Mouse (Mus musculus) neural tube, embryonic 12.5 days (tissue): ENCODE data around the gene Cyp27a1. TPM values are rescaled to one million over a fixed set of nuclear protein-coding genes. Genes with fewer than 3 reads are reported as not detected.

Source experiments
- ATAC-seq: fragments of 200-750 bp; cut with Nextera tagmentation; 2 replicates; pipeline ENCODE4 v1.8.0; 2017; ENCODE audit warnings: low read depth, mild to moderate bottlenecking, moderate TSS enrichment, moderate library complexity; ENCODE audit not compliant: low FRiP score
- H3K27ac ChIP-seq: fragments of 300-500 bp; sonication (generic); 2 replicates; pipeline ENCODE4 v1.5.1; 2016
- H3K27me3 ChIP-seq: fragments of 300-500 bp; sonication (generic); replicated peaks from 2 replicates; pipeline ENCODE4 v1.6.1; 2016; ENCODE audit warnings: mild to moderate bottlenecking
- H3K36me3 ChIP-seq: fragments of 300-500 bp; sonication (generic); 2 replicates; pipeline ENCODE4 v1.6.1; 2016; ENCODE audit warnings: mild to moderate bottlenecking
- H3K4me1 ChIP-seq: fragments of 300-500 bp; sonication (generic); 2 replicates; pipeline ENCODE4 v1.6.1; 2016
- H3K4me2 ChIP-seq: fragments of 300-500 bp; sonication (generic); replicated peaks from 2 replicates; pipeline ENCODE4 v1.6.1; 2016; ENCODE audit warnings: mild to moderate bottlenecking
- H3K4me3 ChIP-seq: fragments of 300-500 bp; sonication (generic); 2 replicates; pipeline ENCODE4 v1.5.1; 2016
- H3K9ac ChIP-seq: fragments of 300-500 bp; sonication (generic); 2 replicates; pipeline ENCODE4 v1.6.1; 2016; ENCODE audit warnings: mild to moderate bottlenecking
- H3K9me3 ChIP-seq: fragments of 300-500 bp; sonication (generic); 2 replicates; pipeline ENCODE4 v1.6.1; 2016; ENCODE audit warnings: mild to moderate bottlenecking
- whole genome bisulfite sequencing: fragments of 180-500 bp; shearing (Covaris S2); methylation state at CpG from one replicate; pipeline ENCODE4 v1.1.7; 2016; 5-methylcytosine and 5-hydroxymethylcytosine counted together
- polyA plus RNA-seq: library from polyadenylated mRNA; unstranded; fragments of >200 nt; fragmentation: Nextera tagmentation; extraction: Ambion mirVana; gene quantifications from 2 replicates; pipeline ENCODE4 v1.2.1, GENCODE M21; 2016

Gene Cyp27a1
- polyA plus RNA-seq, 1 experiment from 2014 or later: 6.3 TPM

- H3K36me3 ChIP-seq: no peaks in the 10 kb centered on the region
- H3K9ac ChIP-seq: no peak overlapping the region
- no peak overlapping the region for H3K27ac ChIP-seq
- H3K4me3 ChIP-seq: no peak overlapping the region
- no peaks in the 10 kb centered on the region for H3K9me3 ChIP-seq
- peaks cover 12% of the 10 kb centered on the region for H3K27me3 ChIP-seq
- WGBS: 91% methylated on average over 3 of the region's 3 CpGs
- no peak overlapping the region for H3K4me2 ChIP-seq
- H3K4me1 ChIP-seq: peaks cover 8% of the 10 kb centered on the region
- ATAC-seq: no peak
Observed at GRCm38 (mm10) chr1:74752833-74753232, 39.5 kb downstream of the Cyp27a1 start.

- H3K9ac ChIP-seq: no peak overlapping the region
- H3K9me3 ChIP-seq: no peaks in the 10 kb centered on the region
- no peak overlapping the region for H3K4me3 ChIP-seq
- H3K27ac ChIP-seq: no peak overlapping the region
- H3K27me3 ChIP-seq: peaks cover 11% of the 10 kb centered on the region
- no peaks in the 10 kb centered on the region for H3K36me3 ChIP-seq
- 83% methylated on average over 8 of the region's 8 CpGs for WGBS
- H3K4me2 ChIP-seq: no peak overlapping the region
- ATAC-seq: no peak
- peaks cover 8% of the 10 kb centered on the region for H3K4me1 ChIP-seq
Observed at GRCm38 (mm10) chr1:74753266-74753974, 40.0 kb downstream of the Cyp27a1 start.

- no peak overlapping the region for H3K4me3 ChIP-seq
- H3K4me1 ChIP-seq: no peaks in the 10 kb centered on the region
- 77% methylated on average over 5 of the region's 5 CpGs for WGBS
- no peaks in the 10 kb centered on the region for H3K36me3 ChIP-seq
- H3K4me2 ChIP-seq: no peak overlapping the region
- H3K27me3 ChIP-seq: 0 out of 2 replicates have a peak, but pooled peaks cover 2% of the 10 kb centered on the region
- H3K27ac ChIP-seq: no peak overlapping the region
- no peak overlapping the region for H3K9ac ChIP-seq
- ATAC-seq: no peak
- H3K9me3 ChIP-seq: no peaks in the 10 kb centered on the region
Observed at GRCm38 (mm10) chr1:74754175-74754785, 40.9 kb downstream of the Cyp27a1 start.

- no peak overlapping the region for H3K4me2 ChIP-seq
- 32% methylated on average over 4 of the region's 4 CpGs for WGBS
- no peak for ATAC-seq
Observed at GRCm38 (mm10) chr1:74759773-74760172, 46.4 kb downstream of the Cyp27a1 start.

GRCm38 (mm10) chr1:74763081-74763480 lies 49.7 kb downstream of the Cyp27a1 start:
- no peaks in the 10 kb centered on the region for H3K9me3 ChIP-seq
- H3K4me1 ChIP-seq: no peaks in the 10 kb centered on the region
- no peak overlapping the region for H3K4me2 ChIP-seq
- 4% methylated on average over 6 of the region's 6 CpGs for WGBS
- no peak overlapping the region for H3K27ac ChIP-seq
- no peak overlapping the region for H3K4me3 ChIP-seq
- H3K9ac ChIP-seq: no peak overlapping the region
- no peaks in the 10 kb centered on the region for H3K36me3 ChIP-seq
- H3K27me3 ChIP-seq: peaks cover 10% of the 10 kb centered on the region
- ATAC-seq: no peak

More at GRCm38 (mm10) chr1:74759773-74760172, 46.4 kb downstream of the Cyp27a1 start:
- Histone ChIP-seq H3K4me3 (no peak overlapping the region), H3K9ac (no peak overlapping the region), H3K27ac (no peak overlapping the region), H3K27me3 (0 out of 2 replicates have a peak, but pooled peaks cover 6% of the 10 kb centered on the region), H3K9me3 (no peaks in the 10 kb centered on the region), H3K36me3 (no peaks in the 10 kb centered on the region), H3K4me1 (no peaks in the 10 kb centered on the region)

GRCm38 (mm10) chr1:74770727-74771466 lies 57.5 kb downstream of the Cyp27a1 start:
- ATAC-seq: no peak
- H3K9ac ChIP-seq: 0 out of 2 replicates have a peak overlapping the region, but pooled peaks have one; percentile 65
- peak overlapping the region; percentile 47 for H3K4me3 ChIP-seq
- under 1% methylated on average over 35 of the region's 35 CpGs for WGBS
- peaks cover 82% of the 10 kb centered on the region for H3K27me3 ChIP-seq
- H3K9me3 ChIP-seq: no peaks in the 10 kb centered on the region
- H3K4me2 ChIP-seq: peak overlapping the region; percentile 95
- peaks cover 23% of the 10 kb centered on the region for H3K4me1 ChIP-seq
- H3K27ac ChIP-seq: no peak overlapping the region
- no peaks in the 10 kb centered on the region for H3K36me3 ChIP-seq

- peaks cover 23% of the 10 kb centered on the region for H3K4me1 ChIP-seq
- no peaks in the 10 kb centered on the region for H3K36me3 ChIP-seq
- peak overlapping the region; percentile 95 for H3K4me2 ChIP-seq
- ATAC-seq: no peak
- H3K27ac ChIP-seq: no peak overlapping the region
- 2% methylated on average over 22 of the region's 26 CpGs for WGBS
- peaks cover 87% of the 10 kb centered on the region for H3K27me3 ChIP-seq
- H3K9me3 ChIP-seq: no peaks in the 10 kb centered on the region
- peak overlapping the region; percentile 47 for H3K4me3 ChIP-seq
- peak overlapping the region; percentile 65 for H3K9ac ChIP-seq
Observed at GRCm38 (mm10) chr1:74771467-74771844, 58.1 kb downstream of the Cyp27a1 start.

GRCm38 (mm10) chr1:74771845-74771930 lies 58.3 kb downstream of the Cyp27a1 start, which contains the start of gene Wnt6:
Wnt6 (plus strand) TSS chr1:74771892.
- Histone ChIP-seq H3K36me3 (no peaks in the 10 kb centered on the region), H3K27ac (no peak within 1 kb of the TSS), H3K4me2 (peak within 1 kb of the TSS; percentile 95), H3K9ac (peak within 1 kb of the TSS; percentile 65), H3K9me3 (no peaks in the 10 kb centered on the region), H3K27me3 (peaks cover 90% of the 10 kb centered on the region), H3K4me1 (peaks cover 23% of the 10 kb centered on the region), H3K4me3 (peak within 1 kb of the TSS; percentile 47)
- no peak for ATAC-seq
- 0% methylated on average over 7 of the region's 8 CpGs for WGBS

GRCm38 (mm10) chr1:74771931-74772620 lies 58.7 kb downstream of the Cyp27a1 start:
- no peak for ATAC-seq
- Histone ChIP-seq H3K4me2 (peak overlapping the region; percentile 95), H3K4me3 (peak overlapping the region; percentile 47), H3K9ac (peak overlapping the region; percentile 65), H3K27me3 (peaks cover 93% of the 10 kb centered on the region), H3K9me3 (no peaks in the 10 kb centered on the region), H3K4me1 (peaks cover 23% of the 10 kb centered on the region), H3K36me3 (no peaks in the 10 kb centered on the region), H3K27ac (no peak overlapping the region)
- WGBS: under 1% methylated on average over 51 of the region's 51 CpGs

- Histone ChIP-seq H3K36me3 (no peaks in the 10 kb centered on the region), H3K9me3 (no peaks in the 10 kb centered on the region), H3K4me3 (no peak overlapping the region), H3K9ac (no peak overlapping the region), H3K27me3 (peaks cover 95% of the 10 kb centered on the region), H3K4me1 (peaks cover 23% of the 10 kb centered on the region), H3K4me2 (peak overlapping the region; percentile 95), H3K27ac (no peak overlapping the region)
- peak; percentile 77 for ATAC-seq
- WGBS: 1% methylated on average over 15 of the region's 15 CpGs
Observed at GRCm38 (mm10) chr1:74773136-74773535, 59.8 kb downstream of the Cyp27a1 start.

- no peak; the same call in 1 of the 2 replicates for ATAC-seq
- Histone ChIP-seq H3K9ac (no peak overlapping the region), H3K36me3 (no peaks in the 10 kb centered on the region), H3K27me3 (peaks cover 89% of the 10 kb centered on the region), H3K4me3 (no peak overlapping the region), H3K4me2 (no peak overlapping the region), H3K4me1 (peaks cover 23% of the 10 kb centered on the region), H3K9me3 (no peaks in the 10 kb centered on the region), H3K27ac (no peak overlapping the region)
- WGBS: 13% methylated on average over 7 of the region's 7 CpGs
Observed at GRCm38 (mm10) chr1:74774062-74774461, 60.7 kb downstream of the Cyp27a1 start.

- Histone ChIP-seq H3K4me2 (no peak overlapping the region), H3K4me3 (no peak overlapping the region), H3K27ac (no peak overlapping the region), H3K9ac (0 out of 2 replicates have a peak overlapping the region, but pooled peaks have one; percentile 13), H3K36me3 (no peaks in the 10 kb centered on the region), H3K4me1 (peaks cover 20% of the 10 kb centered on the region), H3K27me3 (peaks cover 79% of the 10 kb centered on the region), H3K9me3 (no peaks in the 10 kb centered on the region)
- no peak for ATAC-seq
- WGBS: 8% methylated on average over 5 of the region's 5 CpGs
Observed at GRCm38 (mm10) chr1:74775816-74776215, 62.4 kb downstream of the Cyp27a1 start.
